Mouse (Mus musculus) frontal cortex, postnatal 14 days (tissue): ENCODE results near the gene Olfr325.

ENCODE experiments used
- DNase-seq, 2 experiments: peaks; one replicate each; pipeline ENCODE4 v3.0.0; 2022; ENCODE audit warnings: low spot score in 2 of 2

Olfr325 gene

DNA sequence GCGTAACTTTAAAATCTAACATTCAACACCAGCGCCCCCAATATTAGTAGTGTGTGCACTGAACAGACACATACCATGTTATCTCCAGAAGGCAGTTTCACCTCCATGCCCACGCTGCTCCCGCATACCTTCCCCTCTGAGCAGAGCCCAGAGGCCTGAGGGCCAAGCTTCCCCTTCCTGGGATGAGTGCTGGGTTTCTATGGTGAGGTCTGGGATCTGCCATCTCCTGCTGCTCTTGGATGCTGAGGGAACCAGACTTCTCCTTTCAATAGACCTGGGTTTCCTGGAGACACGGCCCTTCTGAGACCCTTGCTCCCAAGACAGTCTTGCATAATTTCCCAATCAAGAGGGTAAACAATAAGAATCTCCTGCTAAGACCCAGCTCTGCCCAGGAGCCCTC, 52.9 kb downstream of the Olfr325 start, which contains the start of gene Olfr323:
TSS of gene Olfr323 (minus strand) at position 101 of the 400 bp plus-strand sequence.
- no peak for DNase-seq
